Mouse (Mus musculus): Measurements from ENCODE around the gene Hoxd9.

Hoxd9 gene

GRCm38 (mm10) chr2:74733765-74734164 is 36.2 kb downstream of the Hoxd9 start:
- no peak for DNase-seq (ENCODE audit: low spot score)

- no peak for DNase-seq (ENCODE audit: low spot score)
Measured at GRCm38 (mm10) chr2:74734451-74734850, 36.9 kb downstream of the Hoxd9 start.

- no peak for DNase-seq (ENCODE audit: low spot score)
Measured at GRCm38 (mm10) chr2:74734996-74735811, 37.7 kb downstream of the Hoxd9 start.

GRCm38 (mm10) chr2:74735851-74736687 is 38.5 kb downstream of the Hoxd9 start:
- no peak for DNase-seq (ENCODE audit: low spot score)

DNA sequence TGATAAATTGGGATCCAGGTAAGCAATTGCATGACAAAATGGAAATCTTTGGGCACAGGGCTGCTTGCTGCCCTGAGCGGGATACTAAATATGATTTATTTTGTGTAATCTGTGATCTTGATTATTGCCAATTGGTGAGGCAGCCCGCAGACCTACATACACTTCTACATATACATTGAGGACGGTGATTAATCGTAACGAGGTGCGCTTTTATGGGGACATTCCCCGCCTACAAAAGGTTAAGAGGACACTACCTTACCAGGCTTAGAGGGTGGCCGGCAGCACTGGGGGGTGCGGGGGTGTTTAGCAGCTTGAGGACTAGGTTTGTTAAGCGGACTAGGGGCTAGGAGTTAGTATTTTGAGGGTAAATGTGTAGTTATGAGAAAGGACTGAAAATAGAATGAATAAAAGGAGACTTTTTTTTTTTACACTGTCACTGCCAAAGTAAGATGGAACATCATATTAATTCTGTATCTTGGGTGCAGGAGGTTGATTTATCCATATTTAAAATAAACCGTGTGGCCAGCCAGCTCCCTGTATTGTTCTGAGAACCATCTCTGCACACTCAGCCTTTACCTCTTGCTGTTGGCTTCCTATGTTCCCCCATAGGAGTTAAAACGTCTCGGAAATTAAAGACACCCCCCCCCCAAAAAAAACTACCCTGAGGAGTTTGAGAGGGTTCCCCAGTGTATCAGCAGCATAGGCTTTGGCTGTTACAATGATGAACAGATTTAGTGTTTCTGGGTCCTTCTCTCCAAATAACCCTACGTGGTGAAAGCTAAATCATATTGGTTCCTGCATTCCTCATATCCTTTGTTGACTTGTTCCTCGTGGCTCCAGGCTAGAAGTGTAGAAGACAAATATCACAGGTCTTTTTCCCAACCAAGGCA is 39.4 kb downstream of the Hoxd9 start:
- DNase-seq (ENCODE audit: low spot score), result no peak

DNA sequence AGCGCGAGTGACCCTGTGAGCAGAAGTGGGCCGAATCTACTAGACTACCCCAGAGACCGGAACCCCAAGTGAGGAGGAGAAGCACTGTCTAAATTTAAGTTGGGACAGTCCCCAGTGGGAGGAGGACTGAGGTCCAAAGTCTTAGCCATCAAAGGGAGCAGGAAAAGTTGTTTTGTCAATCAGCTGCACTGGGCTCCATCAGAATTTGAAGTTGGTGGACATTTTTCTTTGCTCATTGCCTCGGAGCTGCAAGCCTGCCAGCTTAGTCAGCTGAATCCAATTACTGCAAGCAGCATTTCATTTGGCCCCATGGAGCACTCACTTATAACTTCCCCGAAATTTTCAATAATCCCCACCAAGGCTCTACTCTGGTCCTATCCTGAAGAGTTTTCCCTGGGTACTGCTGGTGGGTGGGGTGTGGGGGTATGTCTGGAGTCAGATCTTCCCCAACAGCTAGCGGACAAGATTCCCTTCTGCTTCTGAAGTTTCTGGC is 40.1 kb downstream of the Hoxd9 start:
- no peak for DNase-seq (ENCODE audit: low spot score)

DNA sequence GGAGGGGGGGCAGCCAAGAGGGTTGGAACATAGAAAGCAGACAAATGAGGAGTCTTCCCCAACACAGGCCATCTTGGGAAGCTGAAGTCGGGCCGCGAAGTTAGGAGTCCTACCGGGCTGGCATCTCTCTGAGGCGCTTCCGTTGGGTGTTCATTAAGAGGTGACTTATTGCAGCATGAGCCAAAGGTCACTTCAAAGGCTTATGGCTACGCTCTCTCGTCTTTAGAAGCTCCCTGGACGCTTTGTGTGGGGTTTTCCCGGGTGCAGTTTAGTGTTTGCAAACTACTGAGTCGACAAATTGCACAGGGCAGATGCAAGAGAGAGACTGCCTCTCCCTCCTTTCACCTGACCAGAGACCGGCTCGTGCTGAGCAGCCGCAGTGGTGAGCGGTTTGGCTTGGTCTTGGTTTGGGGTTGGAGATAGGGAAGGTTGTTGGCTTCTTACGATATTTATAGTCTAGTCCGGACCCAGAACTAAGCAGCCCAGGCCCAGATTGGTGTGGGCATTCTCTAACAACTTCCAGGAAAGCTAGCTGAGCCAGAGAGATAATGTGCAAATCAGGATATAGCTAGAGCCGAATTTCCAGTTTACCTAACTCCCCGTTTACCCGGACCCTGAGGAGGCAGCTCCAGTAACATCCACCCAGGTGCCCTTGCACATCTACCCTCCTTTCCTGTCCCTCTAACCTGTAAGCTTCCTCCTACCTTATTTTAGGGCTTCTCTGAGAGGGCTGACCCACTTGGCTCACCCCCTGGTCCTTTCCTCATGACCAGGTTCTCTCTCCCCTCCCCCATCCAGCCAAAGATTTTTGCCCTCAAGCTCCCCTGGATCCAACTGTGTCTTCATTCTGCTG is 41.3 kb downstream of the Hoxd9 start:
- DNase-seq (ENCODE audit: low spot score), result no peak

DNA sequence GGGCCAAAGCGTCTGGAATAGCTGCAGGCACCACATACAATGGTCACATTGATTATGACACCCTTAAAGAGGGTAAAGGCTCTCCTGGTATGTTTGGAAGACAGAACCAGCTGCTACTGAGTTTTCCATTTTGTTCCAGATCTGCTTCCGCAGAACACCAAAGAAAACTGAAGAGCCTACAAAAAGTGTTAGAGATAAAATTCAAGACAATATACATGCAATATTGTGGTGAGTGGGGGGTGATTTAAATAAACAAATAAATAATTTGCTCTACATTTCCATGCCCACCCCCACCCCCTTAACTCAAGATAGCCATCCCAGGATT is 41.9 kb downstream of the Hoxd9 start:
- no peak for DNase-seq (ENCODE audit: low spot score)

DNA sequence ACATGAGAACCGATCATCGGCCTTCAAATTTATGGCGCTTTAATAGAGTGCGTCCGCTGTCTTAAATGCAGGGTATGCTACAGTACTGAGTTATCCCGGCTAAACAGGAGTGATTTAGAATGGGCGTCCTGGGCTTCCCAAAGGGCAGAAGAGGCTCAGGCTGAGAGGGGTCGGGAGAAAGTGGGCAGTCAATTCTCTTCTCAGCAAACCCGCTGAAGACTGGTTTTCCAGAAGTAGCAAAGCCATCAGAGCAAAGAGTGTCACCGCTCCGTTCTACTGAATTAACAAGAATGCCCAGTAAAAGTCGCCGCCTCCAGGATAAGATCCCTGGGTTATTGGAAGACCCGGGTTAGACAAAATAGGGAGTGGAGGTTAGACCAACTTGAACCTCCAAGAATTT is 42.3 kb downstream of the Hoxd9 start:
- no peak for DNase-seq (ENCODE audit: low spot score)

DNA sequence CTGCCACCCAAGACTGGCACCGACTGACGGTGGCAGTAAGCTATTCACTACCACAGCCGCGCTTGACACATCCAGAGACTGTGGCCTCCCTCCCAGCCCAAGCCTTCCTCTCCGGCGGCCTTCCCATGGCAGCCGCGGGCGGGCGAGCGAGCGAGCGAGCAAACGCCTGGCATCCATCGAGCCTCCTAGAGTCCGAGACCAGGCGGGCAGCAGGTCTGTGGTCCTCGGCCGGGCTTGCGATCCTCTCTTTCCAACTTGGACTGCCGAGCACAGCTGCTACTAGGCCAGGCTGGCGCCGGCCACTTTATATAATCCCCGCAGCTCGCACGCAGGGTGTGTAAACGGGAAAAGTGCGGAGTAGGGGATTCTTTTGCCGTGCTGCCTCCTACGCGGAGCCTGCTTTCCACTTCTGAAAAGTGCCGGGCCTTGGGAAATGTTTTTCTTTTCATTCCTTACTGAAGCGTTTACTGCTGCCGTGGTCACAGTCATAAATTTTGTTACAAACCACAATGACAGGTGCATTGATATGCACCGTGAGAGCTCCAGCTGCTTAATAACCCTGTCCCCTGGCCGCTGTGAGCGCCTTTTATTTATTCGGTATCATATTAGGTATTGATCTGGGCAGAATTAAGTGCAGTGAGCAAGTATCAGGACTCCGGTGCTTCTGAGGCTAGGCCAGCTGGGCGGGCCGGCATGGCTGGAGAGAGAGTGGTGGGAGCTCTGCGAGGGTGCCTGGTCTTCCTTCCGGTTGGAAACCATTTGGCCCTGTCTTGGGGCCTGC is 43.0 kb downstream of the Hoxd9 start:
- no peak for DNase-seq (ENCODE audit: low spot score)

DNA sequence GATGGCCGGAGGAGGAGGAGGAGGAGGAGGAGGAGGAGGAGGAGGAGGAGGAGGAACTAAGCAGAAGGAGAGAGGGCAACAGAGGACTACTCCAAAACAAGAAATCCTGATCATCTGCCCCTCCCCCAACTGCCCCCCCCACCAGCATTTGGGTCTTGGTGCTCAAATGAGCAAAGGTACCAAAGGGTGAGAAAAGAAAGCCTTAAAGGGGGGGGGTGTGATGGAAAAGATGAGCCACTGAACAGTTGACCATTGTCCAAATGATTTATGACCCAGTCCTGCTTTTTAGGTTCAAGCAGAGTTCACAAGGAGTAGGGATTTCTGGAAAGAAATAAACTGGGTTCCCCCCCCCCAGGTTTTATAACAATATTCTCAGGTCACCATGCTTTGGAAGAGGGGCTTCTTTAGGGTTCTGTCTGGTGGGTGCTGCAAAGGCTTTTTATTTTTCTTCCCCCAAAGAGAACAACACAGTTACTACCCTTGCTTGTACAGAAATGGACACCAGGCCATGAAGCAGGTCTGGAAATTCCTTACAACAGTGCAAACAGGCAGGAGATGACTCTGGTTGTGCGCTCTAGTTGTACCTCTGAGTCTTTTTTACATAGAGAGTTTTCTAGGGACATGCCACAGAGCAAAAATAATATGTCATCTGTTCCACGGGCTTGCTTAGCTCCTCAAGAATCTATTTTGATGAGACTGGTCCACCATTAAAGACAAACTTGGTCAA is 43.9 kb downstream of the Hoxd9 start:
- no peak for DNase-seq (ENCODE audit: low spot score)

DNA sequence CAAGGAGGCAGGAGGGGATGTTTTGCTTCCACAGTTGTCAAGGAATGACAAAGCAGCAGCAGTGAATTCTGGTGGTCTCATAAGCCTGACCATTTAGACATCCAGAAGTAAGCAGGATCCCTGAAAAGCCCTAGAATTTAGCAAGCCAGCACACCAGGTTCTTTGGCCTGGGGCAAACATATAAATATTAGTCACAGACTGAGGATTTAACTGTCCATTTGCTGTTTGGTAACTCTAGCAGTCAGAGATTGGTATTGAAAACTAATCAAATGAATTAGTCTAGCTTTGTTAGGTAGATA is 44.4 kb downstream of the Hoxd9 start:
- no peak for DNase-seq (ENCODE audit: low spot score)

DNA sequence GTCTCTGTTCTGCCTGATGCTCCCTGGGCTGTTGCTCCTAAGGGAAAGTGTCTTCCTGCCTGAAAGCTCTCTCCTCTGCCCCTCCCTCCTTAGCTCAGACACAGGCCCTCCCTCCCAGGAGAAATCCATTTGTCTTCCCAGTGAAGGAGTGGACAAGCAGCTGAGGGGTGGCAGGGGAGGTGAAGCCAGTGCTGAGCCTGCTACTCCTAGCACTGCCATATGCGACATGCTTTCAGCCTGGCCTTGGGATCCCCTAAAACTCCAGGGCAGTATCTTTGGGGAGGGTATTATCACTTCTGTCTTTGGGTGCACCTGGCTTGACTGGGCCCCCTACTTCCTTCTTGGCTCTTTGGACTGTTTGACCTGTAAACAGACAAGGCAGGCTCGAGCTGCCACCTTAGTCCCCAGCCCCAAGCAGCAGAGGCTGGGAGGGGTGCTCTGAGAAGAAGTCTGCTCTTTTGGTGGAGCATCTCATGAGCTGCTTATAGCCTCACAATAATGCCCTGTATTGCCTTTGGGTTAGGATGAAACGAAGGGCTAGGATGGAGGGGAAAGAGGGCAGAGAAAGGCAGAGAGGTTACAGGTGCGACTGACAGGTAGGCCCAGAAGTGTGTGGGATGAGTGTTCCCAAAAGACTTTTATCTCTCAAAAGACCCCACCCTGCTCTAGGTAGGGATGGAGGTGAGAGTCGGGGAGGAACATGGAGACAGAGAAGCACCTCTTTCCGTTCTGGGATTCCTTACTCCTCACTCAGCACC is 48.2 kb downstream of the Hoxd9 start:
- no peak for DNase-seq (ENCODE audit: low spot score)

- no peak for DNase-seq (ENCODE audit: low spot score)
Measured at GRCm38 (mm10) chr2:74746298-74746921, 48.9 kb downstream of the Hoxd9 start.

- no peak for DNase-seq (ENCODE audit: low spot score)
Measured at GRCm38 (mm10) chr2:74747006-74747405, 49.5 kb downstream of the Hoxd9 start.

DNA sequence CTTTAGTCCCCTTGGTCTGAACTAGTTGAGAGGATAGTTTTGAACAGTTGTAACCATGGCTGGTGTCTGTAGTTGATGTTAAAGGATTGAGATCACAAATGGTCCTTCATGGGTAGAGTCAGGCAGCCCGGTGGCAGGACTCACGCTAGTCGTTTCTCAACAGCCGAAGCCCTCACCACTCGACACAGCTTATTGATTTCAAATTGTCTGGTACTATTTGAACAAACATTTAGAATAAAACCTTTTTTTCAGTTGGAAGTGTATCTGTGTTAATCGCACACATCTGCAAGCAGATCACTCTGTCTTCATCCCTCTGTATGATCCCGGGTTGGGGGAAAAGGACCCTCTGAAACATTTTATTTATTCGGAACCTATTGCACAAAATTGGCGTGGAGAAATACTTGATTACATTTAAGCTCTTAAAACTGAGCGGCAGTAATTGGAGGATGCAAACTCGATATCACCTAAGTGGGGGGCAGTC is 50.2 kb downstream of the Hoxd9 start:
- no peak for DNase-seq (ENCODE audit: low spot score)

DNA sequence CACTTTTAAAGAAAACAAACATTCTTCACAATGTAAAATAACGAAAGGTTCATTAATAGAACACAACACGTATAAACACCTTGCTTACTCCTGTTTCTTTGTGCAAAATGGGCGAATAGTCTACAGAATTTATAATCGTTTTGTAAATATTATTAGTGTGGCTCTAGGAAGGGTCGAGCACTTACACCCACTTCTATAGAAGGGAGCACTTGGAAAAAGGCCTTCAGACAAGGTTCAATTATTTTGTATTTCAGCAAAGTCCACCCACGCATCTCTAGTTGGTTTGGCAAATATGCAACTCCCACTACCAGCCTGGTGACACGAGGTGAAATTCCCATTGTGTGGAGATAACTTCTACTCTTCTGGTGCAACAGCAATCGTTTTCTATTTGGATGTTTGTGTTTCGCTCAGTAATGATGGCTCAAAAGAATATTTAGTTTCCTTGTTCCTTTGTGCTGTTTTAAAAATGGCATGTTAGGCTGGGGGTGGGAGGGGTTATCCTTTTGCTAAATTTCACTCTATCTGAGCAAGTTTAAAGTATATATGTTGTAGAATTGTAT is 51.0 kb downstream of the Hoxd9 start:
- no peak for DNase-seq (ENCODE audit: low spot score)
